Mouse (Mus musculus): ENCODE measurements around the gene Cdk9.

The Cdk9 gene

DNA sequence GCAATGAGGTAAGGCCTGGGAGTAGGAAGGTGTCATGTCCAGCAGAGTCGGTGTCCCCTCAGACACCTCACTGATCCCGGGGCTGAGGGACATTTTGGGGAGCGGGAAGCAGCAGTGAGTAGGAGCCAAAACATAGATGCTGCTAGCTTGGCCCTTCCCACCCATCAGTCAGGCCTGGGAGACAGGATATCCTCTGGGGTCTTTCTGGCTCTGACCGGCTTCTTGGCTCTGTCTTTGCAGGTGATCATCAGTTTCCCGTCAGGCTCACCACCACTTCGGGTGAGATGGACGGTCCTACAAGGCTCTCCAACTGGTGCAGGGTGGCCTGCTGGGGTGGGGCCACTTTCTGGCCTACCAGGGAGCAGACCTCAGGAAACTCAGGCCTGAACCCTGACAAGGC, 35.2 kb downstream of the Cdk9 start:
- no peak for DNase-seq (ENCODE audit: low spot score)

DNA sequence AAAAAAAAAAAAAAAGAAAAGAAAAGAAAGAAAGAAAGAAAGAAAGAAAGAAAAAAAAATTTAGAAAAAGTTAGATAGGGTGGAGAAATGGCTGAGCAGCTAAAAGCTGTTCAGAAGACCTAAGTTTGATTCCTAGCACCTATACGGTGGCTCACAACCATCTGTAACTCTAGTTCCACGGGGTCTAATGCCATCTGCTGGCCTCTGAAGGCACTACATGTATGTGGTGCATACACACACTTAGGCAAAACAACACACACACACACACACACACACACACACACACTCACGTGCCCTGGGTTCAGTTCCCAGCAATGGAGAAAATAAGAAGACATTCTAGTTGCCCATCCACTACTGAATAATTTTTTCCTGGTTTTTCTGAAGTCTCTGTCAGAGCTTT, 36.1 kb downstream of the Cdk9 start:
- no peak for DNase-seq (ENCODE audit: low spot score)

DNA sequence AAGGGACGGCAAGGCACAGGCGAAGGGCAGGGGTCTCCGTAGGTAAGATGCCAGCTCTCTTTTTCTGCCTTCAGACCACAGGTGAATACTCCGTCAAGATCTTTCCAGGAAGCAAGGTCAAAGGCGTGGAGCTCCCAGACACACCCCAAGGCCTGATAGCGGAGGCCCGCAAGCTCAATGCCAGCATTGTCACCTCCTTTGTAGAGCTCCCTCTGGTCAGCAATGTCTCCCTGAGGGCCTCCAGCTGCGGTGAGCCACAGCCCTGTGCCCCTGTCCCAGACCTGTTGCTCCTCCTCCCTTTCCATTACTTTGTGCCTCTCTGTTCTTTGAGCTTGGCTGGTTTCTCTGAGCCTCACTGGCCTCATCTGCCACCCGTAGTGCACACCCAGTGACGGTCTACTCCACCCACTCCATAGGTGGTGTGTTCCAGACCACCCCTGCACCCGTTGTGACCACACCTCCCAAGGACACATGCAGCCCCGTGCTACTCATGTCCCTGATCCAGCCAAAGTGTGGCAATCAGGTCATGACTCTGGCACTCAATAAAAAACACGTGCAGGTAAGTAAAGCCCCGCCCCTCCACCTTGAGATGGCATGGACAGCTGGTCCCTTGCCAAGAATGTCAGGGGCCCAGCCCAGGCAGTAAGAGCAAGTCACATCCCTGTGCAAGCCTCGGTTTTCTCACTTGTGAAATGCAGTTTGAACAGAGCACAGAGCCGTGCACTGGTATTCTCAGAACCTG, 39.5 kb downstream of the Cdk9 start:
- no peak for DNase-seq (ENCODE audit: low spot score)

DNA sequence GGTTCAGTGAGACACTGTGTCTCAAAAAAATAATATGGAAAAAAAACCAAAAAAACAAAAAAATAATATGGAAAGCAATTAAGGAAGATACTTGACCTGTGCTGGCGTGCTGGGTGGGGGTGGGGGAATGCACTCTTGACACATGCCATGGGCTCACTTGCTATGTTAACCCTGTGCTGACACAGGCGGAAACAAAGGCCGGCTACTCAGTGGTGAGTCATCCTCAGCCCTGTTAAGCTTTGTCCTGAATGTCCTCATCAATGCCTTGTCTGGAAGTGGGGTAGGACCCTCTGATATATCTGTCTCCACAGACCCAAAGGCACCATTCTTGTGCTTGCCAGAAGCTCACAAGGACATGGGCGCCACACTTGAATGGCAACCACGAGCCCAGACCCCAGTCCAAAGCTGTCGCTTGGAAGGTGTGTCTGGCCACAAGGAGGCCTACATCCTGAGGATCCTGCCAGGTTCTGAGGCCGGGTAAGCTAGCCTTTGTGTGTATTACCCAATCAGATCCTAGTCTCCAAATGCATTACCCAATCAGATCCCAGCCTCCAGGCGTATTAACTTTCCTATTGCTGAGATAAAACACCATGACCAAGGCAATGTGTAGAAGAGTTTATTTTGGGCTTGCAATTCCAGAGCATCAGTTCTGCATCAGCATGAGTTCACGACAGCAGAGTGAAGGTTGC, 40.8 kb downstream of the Cdk9 start:
- DNase-seq (ENCODE audit: low spot score): no peak

DNA sequence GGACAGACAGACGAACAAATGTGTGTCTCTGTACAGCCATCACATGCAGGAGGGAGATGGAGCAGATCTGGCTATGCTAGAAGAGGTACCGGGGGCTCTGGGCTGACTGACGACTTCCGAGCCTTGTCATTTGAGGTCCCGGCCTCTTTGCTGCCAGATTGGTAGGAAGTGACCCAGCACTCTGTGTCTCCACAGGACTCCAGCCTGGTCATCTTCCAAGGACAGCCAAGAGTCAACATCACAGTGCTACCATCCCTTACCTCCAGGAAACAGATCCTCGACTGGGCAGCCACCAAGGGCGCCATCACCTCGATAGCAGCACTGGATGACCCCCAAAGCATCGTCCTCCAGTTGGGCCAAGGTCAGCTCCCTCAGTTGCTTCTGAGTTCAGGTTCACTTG, 41.7 kb downstream of the Cdk9 start:
- DNase-seq (ENCODE audit: low spot score): no peak

DNA sequence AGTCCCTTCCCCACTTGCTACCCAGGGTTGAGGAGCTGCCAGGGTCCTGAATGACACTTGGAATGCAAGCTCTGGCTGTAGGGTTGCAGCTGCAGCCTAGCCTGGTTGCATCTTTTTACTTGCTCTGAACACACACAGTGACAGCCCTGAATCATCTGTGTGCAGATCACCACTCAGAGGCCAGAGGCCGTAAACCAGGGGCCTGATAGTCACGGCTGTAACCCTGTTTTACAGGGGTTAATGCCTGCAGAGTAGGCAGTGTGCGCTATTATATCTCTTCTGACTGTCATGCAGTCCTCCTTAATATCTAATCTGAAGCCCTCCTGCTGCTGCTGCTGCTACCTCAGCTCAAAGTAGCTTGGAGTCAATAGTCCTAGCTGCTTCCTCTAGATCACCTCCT, 43.0 kb downstream of the Cdk9 start:
- no peak for DNase-seq (ENCODE audit: low spot score)

DNA sequence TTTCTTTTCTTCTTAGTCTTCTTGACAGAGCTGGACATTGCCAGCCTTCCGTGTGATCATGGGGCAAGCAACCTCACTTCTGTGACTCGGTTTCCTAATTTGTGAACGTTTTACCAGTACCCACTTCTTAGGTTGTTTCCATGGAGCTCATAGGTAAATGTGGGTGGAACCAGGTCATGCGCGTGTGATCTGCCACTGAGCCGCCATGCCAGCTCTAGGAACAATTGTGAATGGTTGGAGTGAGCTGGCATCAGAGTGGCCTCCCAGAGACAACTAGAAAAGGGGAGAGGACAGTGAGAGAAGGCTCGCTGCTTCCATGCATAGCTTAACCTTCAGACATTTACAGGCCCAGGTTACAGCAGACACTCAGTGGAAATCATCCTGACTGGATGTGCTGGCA, 44.7 kb downstream of the Cdk9 start:
- no peak for DNase-seq (ENCODE audit: low spot score)

DNA sequence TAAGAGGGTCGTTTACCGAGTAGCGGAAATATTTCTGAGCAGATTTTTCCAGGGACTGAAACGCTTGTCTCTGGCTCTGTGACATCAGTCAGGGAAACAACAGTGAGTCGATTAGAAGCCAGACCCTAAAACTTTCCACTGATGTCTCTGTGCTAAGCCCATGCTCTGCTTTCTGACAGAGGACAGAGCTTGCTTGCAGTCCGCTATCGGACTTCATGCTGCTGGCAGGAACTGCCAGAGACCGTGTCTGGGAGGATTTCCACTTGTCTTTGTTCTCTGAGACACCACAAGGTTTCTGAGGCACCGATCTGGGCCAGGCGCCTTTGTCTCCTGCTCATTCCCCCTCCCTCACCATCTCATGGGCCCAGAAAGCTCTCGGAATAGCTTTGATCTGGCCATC, 45.1 kb downstream of the Cdk9 start:
- peak; percentile 50 for DNase-seq (ENCODE audit: low spot score)

DNA sequence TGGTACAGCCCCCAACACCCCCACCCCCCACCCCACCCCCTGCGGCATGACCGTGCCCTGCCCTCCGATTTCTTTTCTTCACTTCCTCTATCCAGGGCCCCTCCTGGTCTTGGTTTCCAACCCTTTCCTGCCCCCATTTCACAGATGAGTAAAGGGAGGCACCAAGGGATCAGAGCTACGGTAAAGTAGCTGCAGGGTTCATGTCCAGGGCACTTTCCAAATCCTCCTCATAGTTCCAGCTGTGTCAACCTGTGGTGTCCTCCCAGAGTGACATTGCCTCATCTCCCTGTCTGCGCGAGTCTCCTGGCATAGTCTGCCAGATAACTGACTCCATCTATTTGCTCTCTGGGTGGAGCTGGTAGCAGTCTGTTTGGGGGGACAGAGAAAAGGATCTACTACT, 47.0 kb downstream of the Cdk9 start:
- no peak for DNase-seq (ENCODE audit: low spot score)

DNA sequence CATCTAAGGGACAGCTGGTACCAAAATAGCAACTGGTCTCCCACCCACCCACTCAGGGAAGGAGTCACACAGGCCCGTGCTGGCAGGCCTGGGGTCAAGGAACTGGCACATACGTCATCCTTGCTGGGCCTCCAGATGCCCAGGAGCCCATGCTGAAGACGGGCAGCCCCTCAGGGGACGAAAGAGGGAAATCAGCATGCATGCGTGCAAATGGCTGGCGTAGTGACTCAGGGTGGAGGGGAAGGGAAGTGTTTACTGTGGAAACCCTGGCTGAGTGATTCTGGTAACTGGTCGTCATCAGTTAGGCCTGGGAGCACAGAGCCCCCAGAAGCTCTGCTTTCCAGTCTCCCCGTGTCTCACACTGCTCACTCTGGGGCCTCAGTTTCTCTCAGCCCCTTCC, 47.5 kb downstream of the Cdk9 start:
- DNase-seq (ENCODE audit: low spot score): no peak

DNA sequence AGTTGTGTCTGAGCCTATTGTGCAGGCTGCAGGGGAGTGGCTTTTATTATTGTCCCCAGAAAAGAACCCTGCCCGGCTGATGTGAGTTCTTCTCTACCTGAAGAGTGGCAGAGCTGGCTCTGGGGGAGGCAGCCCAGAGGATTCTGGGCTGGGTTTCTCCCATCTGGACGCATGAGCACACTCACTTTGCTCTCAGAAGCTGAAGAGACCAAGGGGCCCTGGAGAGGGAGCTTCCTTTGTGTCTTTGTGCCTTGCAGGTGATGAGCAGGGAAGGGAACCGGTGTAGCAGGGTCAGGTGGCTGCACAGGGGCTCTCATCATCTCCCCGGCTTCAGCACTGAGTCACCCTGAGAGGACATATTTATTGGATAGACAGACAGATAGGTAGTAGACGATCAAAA, 50.6 kb downstream of the Cdk9 start:
- no peak for DNase-seq (ENCODE audit: low spot score)

DNA sequence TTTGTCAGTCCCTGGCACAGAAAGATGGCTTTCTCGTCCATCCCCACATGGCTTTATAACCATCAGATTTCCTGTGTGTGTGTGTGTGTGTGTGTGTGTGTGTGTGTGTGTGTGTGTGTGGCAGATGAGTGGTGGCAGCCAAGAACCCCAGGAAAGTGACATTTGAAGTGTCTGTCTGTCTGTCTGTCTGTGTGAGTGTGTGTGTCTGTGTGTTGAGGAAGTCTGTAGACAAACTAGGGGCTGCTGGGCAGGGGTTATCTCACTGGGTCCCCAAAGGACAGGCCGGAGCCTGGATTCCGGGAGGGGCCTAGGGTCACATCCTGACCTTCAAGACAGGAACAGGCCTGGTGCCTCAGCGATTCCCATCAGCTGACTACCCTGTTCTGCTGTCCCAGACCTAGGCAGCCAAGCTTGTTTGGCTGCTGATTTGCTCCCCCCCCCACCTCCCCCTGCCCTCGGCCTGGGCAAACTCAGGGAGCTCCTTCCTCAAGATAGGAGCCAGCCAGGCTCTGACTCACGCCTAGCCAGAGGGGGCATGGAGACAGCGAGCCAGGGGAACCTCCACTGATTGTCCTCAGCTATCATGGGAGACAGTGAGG, 51.3 kb downstream of the Cdk9 start:
- peak; percentile 35 for DNase-seq (ENCODE audit: low spot score)

DNA sequence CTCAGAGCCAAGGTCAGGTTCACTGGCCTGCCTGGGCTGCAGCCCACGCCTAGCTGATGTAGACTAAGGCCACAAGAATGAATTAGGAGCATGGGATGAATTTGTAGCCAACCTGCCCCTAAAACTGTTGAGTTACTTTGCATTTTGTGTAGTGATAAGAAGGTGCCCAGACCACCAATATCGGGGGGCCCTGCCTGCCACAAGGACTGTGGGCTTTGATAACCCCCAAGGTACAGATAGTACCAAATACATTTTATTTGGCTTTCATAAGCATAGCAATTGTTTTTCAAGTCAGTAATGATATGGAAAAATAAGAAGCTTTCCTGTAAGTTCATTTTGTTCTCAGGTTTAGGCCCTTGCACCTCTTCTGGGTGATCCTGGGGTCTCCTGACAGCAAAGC, 54.0 kb downstream of the Cdk9 start:
- DNase-seq (ENCODE audit: low spot score): no peak

DNA sequence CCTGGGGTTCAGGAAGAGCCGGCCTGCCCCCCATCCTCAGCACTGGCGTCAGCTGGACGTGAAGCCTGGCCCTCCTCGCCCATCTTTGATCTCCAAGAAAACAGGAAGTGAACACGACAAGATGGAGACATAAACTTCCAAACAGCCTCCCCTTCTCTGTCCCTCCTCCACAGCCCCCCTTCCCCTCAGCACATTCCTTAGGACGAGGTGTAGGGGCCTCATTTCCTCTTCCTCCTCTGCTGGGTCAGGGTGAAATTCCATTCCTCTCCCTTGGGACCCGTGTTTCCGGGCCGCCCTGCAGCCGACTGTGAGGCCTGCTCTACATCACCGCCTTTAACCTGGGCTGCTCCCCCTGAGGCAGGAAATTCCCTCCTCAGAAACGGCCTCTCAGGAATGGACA, 57.0 kb downstream of the Cdk9 start:
- DNase-seq (ENCODE audit: low spot score): peak; percentile 71

Data from embryo, embryonic 10.5 days (tissue).